Mouse (Mus musculus): ENCODE results near the gene Wnk1. TPM values are rescaled to one million over a fixed set of nuclear protein-coding genes. Genes with fewer than 3 reads are reported as not detected.

Wnk1 gene
- polyA plus RNA-seq, 1 experiment from 2014 or later = 77.0 TPM

DNA sequence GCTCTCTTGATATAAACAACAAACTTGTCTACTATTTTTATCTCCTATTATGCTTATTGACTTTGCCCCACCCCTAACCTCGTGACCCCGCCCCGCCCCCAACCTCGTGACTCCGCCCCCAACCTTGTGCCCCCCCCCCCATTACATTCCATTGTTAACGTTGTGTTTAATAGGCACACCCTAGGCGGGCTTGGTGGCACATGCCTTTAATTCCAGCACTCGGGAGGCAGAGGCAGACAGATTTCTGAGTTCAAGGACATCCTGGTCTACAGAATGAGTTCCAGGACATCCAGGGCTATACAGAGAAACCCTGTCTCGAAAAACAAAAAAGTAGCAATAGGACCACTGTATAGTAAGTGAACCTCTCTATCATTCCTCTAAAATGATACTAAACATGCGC lies 41.1 kb upstream of the Wnk1 start:
- Histone ChIP-seq H3K9ac (ENCODE audit: low read length) (no peak overlapping the region), H3K27ac (ENCODE audit: low read depth, low read length) (no peak overlapping the region), H3K4me3 (ENCODE audit: low read depth, low read length) (no peak overlapping the region), H3K4me1 (replicated peaks; ENCODE audit: control insufficient read depth, insufficient read depth, low read length) (no peaks in the 10 kb centered on the region), H3K4me2 (ENCODE audit: low read depth, low read length, severe bottlenecking) (no peak overlapping the region), H3K27me3 (ENCODE audit: control insufficient read depth, insufficient read depth, low read length) (no peaks in the 10 kb centered on the region), H3K36me3 (ENCODE audit: control insufficient read depth, insufficient read depth, low read length) (no peaks in the 10 kb centered on the region), H3K9me3 (ENCODE audit: control insufficient read depth, low read length) (no peaks in the 10 kb centered on the region)
- 88% methylated on average over 10 of the region's 10 CpGs for WGBS
- DNase-seq (ENCODE audit: low spot score) = no peak
- no peak for ATAC-seq (replicated peaks; ENCODE audit: low FRiP score)

DNA sequence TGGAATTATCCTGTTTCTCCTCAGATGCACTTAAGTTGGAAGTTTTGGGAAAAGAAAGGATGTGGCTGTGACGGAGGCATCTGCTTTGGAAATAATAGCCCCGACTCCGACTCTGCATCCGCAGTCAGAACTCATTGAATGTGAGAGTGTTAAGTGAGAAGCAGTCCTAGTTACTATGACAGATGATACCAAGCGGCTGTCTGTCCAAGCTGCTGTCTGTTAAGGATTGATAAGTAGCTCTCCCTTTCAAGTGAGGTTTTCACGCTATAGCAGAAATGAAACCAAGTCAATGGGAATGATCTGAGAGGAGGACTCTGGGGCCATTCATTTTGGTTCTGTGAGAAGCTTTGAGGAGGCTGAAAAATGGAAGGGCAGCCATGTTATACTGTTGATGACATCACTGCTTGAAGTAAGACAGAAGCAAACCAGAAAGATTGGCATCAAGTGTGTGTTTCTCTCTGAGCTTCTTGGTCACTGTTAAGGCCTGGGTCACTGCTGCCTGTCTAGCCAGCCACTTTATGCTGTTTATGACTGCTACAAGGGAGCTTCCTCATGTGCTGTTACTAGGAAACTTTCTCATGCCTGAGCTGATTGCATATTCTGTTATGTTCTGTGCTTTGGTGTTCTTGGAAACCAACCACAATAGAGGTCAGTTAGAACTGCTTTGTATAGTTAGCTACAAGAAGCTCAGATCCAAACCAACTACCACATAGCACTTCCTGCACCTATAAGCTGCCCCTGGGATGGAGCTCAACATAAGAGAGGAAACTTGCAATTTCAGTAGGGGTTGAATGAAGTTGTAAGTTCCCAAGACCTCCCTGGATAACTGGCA lies 38.4 kb upstream of the Wnk1 start:
- WGBS = 87% methylated on average over 6 of the region's 6 CpGs
- Histone ChIP-seq H3K9ac (ENCODE audit: low read length) (no peak overlapping the region), H3K36me3 (ENCODE audit: control insufficient read depth, insufficient read depth, low read length) (no peaks in the 10 kb centered on the region), H3K27me3 (ENCODE audit: control insufficient read depth, insufficient read depth, low read length) (no peaks in the 10 kb centered on the region), H3K4me3 (ENCODE audit: low read depth, low read length) (no peak overlapping the region), H3K4me1 (replicated peaks; ENCODE audit: control insufficient read depth, insufficient read depth, low read length) (no peaks in the 10 kb centered on the region), H3K9me3 (ENCODE audit: control insufficient read depth, low read length) (no peaks in the 10 kb centered on the region), H3K27ac (ENCODE audit: low read depth, low read length) (no peak overlapping the region), H3K4me2 (ENCODE audit: low read depth, low read length, severe bottlenecking) (no peak overlapping the region)
- DNase-seq (ENCODE audit: low spot score) = no peak
- ATAC-seq (replicated peaks; ENCODE audit: low FRiP score) = no peak

DNA sequence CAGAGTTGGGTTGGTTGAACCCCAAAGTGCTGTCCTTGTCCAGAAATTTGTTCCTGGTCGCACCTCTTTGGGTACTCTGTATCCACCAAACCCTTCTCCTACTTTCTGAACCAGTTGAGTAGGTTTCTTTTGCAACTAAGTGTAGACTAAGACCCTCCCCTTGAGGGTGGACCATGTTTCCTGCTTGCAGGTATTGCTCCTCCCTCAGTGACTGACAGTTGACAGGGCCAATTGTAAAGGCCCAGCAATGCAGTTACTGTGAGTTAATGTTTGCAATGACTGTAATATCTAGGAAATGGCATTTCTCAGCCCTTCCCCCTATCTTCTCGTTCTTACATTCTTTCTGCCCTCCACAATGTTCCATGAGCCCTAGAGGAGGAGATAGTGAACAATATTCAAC lies 34.2 kb upstream of the Wnk1 start:
- no peak overlapping the region for H3K4me2 ChIP-seq (ENCODE audit: low read depth, low read length, severe bottlenecking)
- no peaks in the 10 kb centered on the region for H3K27me3 ChIP-seq (ENCODE audit: control insufficient read depth, insufficient read depth, low read length)
- H3K9ac ChIP-seq (ENCODE audit: low read length) = no peak overlapping the region
- no peak overlapping the region for H3K4me3 ChIP-seq (ENCODE audit: low read depth, low read length)
- H3K27ac ChIP-seq (ENCODE audit: low read depth, low read length) = no peak overlapping the region
- no peak for DNase-seq (ENCODE audit: low spot score)
- H3K9me3 ChIP-seq (ENCODE audit: control insufficient read depth, low read length) = no peaks in the 10 kb centered on the region
- 79% methylated on average over 2 of the region's 2 CpGs for WGBS
- no peaks in the 10 kb centered on the region for H3K4me1 ChIP-seq (replicated peaks; ENCODE audit: control insufficient read depth, insufficient read depth, low read length)
- ATAC-seq (replicated peaks; ENCODE audit: low FRiP score) = no peak
- no peaks in the 10 kb centered on the region for H3K36me3 ChIP-seq (ENCODE audit: control insufficient read depth, insufficient read depth, low read length)

DNA sequence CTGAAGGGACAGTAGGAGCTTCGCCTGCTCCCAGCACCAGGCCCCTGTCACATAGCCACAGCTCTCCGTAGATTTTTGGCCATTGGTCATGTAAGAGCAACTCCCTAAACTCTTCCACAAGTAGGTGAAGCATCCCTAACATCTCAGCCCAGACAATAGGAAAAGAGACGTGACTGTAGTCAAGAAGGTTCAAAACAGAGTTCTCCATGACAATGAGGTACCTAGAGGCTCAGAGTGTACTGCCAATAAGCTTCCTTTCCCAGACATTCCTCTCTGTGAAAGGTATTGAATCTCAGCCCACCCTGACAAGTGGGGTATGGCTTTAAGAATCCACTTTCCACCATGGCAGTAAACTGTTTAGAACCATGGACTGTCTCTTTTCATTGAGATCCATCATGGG lies 31.1 kb upstream of the Wnk1 start:
- no peaks in the 10 kb centered on the region for H3K4me1 ChIP-seq (replicated peaks; ENCODE audit: control insufficient read depth, insufficient read depth, low read length)
- no peak overlapping the region for H3K9ac ChIP-seq (ENCODE audit: low read length)
- DNase-seq (ENCODE audit: low spot score) (no peak), ATAC-seq (replicated peaks; ENCODE audit: low FRiP score) (no peak)
- H3K4me2 ChIP-seq (ENCODE audit: low read depth, low read length, severe bottlenecking) = no peak overlapping the region
- no peaks in the 10 kb centered on the region for H3K36me3 ChIP-seq (ENCODE audit: control insufficient read depth, insufficient read depth, low read length)
- H3K27me3 ChIP-seq (ENCODE audit: control insufficient read depth, insufficient read depth, low read length) = no peaks in the 10 kb centered on the region
- no peak overlapping the region for H3K4me3 ChIP-seq (ENCODE audit: low read depth, low read length)
- H3K27ac ChIP-seq (ENCODE audit: low read depth, low read length) = no peak overlapping the region
- H3K9me3 ChIP-seq (ENCODE audit: control insufficient read depth, low read length) = no peaks in the 10 kb centered on the region
- 78% methylated on average over 3 of the region's 3 CpGs for WGBS

DNA sequence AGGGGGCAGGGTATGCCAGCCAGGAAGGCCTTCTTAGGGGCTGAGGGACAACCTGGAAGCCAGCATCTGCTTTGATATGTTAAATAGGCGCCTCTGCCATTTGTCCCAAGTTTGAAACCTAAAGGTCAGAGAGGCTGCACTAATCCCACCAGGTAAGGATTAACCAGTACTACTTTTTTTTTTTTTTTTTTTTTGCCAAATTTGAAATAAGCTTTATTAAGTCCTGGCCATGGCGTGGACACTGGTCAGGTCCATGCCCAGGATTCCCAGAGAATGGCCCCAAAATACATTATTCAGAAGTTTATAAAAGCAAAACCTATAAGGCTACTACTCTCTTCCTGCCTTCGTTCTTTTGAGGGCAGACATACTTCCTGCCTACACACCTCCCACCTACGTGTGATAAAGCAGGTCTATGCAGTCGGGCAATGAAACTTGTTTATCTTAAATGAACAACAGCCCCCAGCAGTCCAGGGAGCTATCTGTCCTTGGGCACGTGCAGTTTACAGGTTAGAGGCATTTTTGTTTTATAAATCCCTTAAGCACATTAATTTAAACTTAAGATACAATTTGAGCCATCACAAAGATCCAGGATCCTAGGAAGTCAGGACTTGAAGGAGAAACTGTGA lies 27.2 kb upstream of the Wnk1 start:
- Histone ChIP-seq H3K27ac (ENCODE audit: low read depth, low read length) (no peak overlapping the region), H3K27me3 (ENCODE audit: control insufficient read depth, insufficient read depth, low read length) (no peaks in the 10 kb centered on the region), H3K9ac (ENCODE audit: low read length) (no peak overlapping the region), H3K4me1 (replicated peaks; ENCODE audit: control insufficient read depth, insufficient read depth, low read length) (no peaks in the 10 kb centered on the region), H3K36me3 (ENCODE audit: control insufficient read depth, insufficient read depth, low read length) (no peaks in the 10 kb centered on the region), H3K4me2 (ENCODE audit: low read depth, low read length, severe bottlenecking) (no peak overlapping the region), H3K9me3 (ENCODE audit: control insufficient read depth, low read length) (no peaks in the 10 kb centered on the region), H3K4me3 (ENCODE audit: low read depth, low read length) (no peak overlapping the region)
- DNase-seq (ENCODE audit: low spot score) (no peak), ATAC-seq (replicated peaks; ENCODE audit: low FRiP score) (no peak)
- WGBS = 75% methylated on average over 6 of the region's 6 CpGs

DNA sequence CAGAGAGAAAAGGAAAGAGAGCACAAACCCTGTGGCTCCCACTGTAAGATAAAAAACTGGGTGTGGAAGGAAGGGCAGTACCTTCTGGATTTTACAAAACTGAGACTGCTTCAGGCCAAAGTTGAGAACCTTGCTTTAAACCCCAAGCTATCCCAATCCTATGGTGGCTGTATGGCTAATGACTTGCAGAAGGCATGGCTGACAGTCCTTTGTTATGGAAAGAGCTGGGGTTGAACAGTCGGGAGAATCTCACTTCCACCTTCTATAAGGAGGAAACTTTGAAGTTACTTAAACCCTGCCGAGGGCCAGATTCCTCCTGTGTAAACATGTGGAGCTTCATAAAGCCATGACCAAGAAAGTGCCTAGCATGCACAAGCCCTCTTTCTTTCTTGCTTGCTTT lies 26.2 kb upstream of the Wnk1 start:
- no peaks in the 10 kb centered on the region for H3K36me3 ChIP-seq (ENCODE audit: control insufficient read depth, insufficient read depth, low read length)
- H3K27ac ChIP-seq (ENCODE audit: low read depth, low read length) = no peak overlapping the region
- no peaks in the 10 kb centered on the region for H3K4me1 ChIP-seq (replicated peaks; ENCODE audit: control insufficient read depth, insufficient read depth, low read length)
- ATAC-seq (replicated peaks; ENCODE audit: low FRiP score) = no peak
- H3K9me3 ChIP-seq (ENCODE audit: control insufficient read depth, low read length) = no peaks in the 10 kb centered on the region
- no peak overlapping the region for H3K4me3 ChIP-seq (ENCODE audit: low read depth, low read length)
- no peak overlapping the region for H3K4me2 ChIP-seq (ENCODE audit: low read depth, low read length, severe bottlenecking)
- WGBS = 53% methylated on average over 2 of the region's 2 CpGs
- no peak for DNase-seq (ENCODE audit: low spot score)
- H3K27me3 ChIP-seq (ENCODE audit: control insufficient read depth, insufficient read depth, low read length) = no peaks in the 10 kb centered on the region
- H3K9ac ChIP-seq (ENCODE audit: low read length) = no peak overlapping the region

DNA sequence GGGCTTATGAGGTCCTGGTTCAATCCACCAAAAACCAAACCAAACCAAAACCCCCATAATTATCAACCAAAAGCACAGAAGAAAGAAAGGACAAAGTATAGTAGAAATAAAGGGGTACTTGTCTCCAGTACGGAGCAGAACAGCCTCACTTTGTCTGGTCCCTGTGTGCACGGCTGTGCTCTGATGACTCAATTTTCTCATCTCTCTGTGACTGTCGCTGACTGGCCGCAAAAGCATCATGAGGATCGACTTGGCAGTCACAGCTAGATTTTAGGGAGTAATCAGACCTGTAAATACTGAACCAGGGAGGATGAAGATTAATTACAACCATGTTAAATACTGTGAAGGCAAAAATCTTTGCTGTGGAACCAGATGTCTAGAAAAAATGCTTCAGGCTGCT lies 24.5 kb upstream of the Wnk1 start:
- no peak overlapping the region for H3K27ac ChIP-seq (ENCODE audit: low read depth, low read length)
- H3K9ac ChIP-seq (ENCODE audit: low read length) = no peak overlapping the region
- H3K4me1 ChIP-seq (replicated peaks; ENCODE audit: control insufficient read depth, insufficient read depth, low read length) = no peaks in the 10 kb centered on the region
- no peak for ATAC-seq (replicated peaks; ENCODE audit: low FRiP score)
- WGBS = 84% methylated on average over 5 of the region's 5 CpGs
- no peaks in the 10 kb centered on the region for H3K9me3 ChIP-seq (ENCODE audit: control insufficient read depth, low read length)
- no peaks in the 10 kb centered on the region for H3K36me3 ChIP-seq (ENCODE audit: control insufficient read depth, insufficient read depth, low read length)
- DNase-seq (ENCODE audit: low spot score) = no peak
- no peak overlapping the region for H3K4me2 ChIP-seq (ENCODE audit: low read depth, low read length, severe bottlenecking)
- H3K27me3 ChIP-seq (ENCODE audit: control insufficient read depth, insufficient read depth, low read length) = no peaks in the 10 kb centered on the region
- no peak overlapping the region for H3K4me3 ChIP-seq (ENCODE audit: low read depth, low read length)

DNA sequence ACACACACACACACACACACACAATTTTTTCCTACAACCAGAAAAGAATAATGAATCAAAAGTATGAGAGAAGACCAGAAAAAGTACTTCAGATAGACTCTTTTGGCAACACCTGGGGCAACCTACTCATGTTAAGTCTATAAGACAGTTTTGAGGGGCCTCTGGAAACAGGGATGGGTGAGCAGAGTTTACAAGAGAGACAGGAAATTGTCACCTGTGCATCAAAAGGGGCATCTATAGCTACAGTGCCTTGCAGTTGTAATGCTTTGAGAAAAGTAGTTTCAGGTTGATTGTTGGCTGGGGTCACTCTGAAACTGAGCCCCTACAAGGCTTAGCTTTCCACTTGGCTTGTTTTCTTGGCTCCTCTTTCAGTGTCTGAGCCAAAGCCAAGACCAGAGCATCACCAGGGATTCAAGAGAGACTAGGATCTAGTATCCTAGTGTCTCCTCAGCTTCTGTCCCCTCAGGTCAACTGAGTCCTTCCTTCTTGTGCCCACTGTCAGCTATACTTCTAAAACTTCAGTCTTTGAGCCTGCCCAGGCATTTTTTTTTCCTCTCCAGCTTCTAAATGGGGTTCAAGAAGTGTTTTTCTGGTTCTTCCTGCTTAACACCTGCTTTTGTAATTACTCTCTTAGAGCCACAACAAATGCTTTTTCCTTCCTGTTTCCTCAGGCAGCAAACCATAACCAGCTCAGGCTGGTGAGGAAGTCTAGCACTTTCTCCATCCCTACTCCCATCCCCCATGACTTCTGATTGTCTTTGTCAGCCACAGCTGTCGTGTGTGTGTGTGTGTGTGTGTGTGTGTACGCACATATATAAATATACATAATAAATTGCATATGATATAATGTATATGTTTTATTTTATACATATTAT lies 17.4 kb upstream of the Wnk1 start:
- H3K4me3 ChIP-seq (ENCODE audit: low read depth, low read length) = no peak overlapping the region
- WGBS = 89% methylated on average over 2 of the region's 2 CpGs
- H3K36me3 ChIP-seq (ENCODE audit: control insufficient read depth, insufficient read depth, low read length) = no peaks in the 10 kb centered on the region
- ATAC-seq (replicated peaks; ENCODE audit: low FRiP score) (no peak), DNase-seq (ENCODE audit: low spot score) (no peak)
- no peaks in the 10 kb centered on the region for H3K9me3 ChIP-seq (ENCODE audit: control insufficient read depth, low read length)
- H3K4me1 ChIP-seq (replicated peaks; ENCODE audit: control insufficient read depth, insufficient read depth, low read length) = no peaks in the 10 kb centered on the region
- H3K4me2 ChIP-seq (ENCODE audit: low read depth, low read length, severe bottlenecking) = no peak overlapping the region
- no peak overlapping the region for H3K9ac ChIP-seq (ENCODE audit: low read length)
- H3K27ac ChIP-seq (ENCODE audit: low read depth, low read length) = no peak overlapping the region
- no peaks in the 10 kb centered on the region for H3K27me3 ChIP-seq (ENCODE audit: control insufficient read depth, insufficient read depth, low read length)

All from forebrain, embryonic 11.5 days (tissue).